Mouse (Mus musculus): ENCODE measurements at regions not wholly inside any gene's neighbourhood (a gene's known extent, or its start where the extent isn't known, plus 50 kb on each side); places are given as distances from the start of the nearest gene placed in this dataset.

- no peak overlapping the region for H3K27ac ChIP-seq (ENCODE audit: insufficient read depth, low read depth)
- in situ Hi-C loops (cut with MboI; ENCODE audit: low pct_ligation_motif_present, low pct_unique_long_range_greater_than_20kb, low sequenced_read_pairs) (no loop called here), dilution Hi-C loops (cut with MboI; ENCODE audit: extremely low pct_ligation_motif_present, extremely low pct_unique_long_range_greater_than_20kb, low sequenced_read_pairs) (no loop called here)
- no peaks in the 10 kb centered on the region for H3K36me3 ChIP-seq (replicated peaks in 1 of 2; ENCODE audit: control insufficient read depth in 1 of 2, insufficient read depth in 1 of 2, low read length in 1 of 2)
- no peak overlapping the region for H3K4me2 ChIP-seq (ENCODE audit: insufficient read depth, low read depth, poor library complexity, severe bottlenecking)
- no peaks in the 10 kb centered on the region for H3K4me1 ChIP-seq (ENCODE audit: control insufficient read depth in 1 of 2, insufficient read depth in 2 of 2)
- no peak overlapping the region for H3K4me3 ChIP-seq (replicated peaks in 1 of 3; ENCODE audit: low read depth in 2 of 3, low read length in 2 of 3, poor library complexity in 1 of 3)
- TF ChIP-seq TBP (conservative IDR thresholded peaks at IDR 0.05; ENCODE audit: low read depth, low read length): no peak
- TF ChIP-seq PAX5 (IDR thresholded peaks at IDR 0.05; ENCODE audit: low read length): no peak
- H3K27me3 ChIP-seq (replicated peaks): no peaks in the 10 kb centered on the region
- no peaks in the 10 kb centered on the region for H3K79me2 ChIP-seq (replicated peaks; ENCODE audit: control insufficient read depth, extremely low read depth, insufficient read depth, poor library complexity, severe bottlenecking)
- DNase-seq (ENCODE audit: extremely low read depth): no peak
- H3K9me3 ChIP-seq (replicated peaks; ENCODE audit: low read length): peaks cover 2% of the 10 kb centered on the region
- H3K9ac ChIP-seq (ENCODE audit: insufficient read depth, low read depth): no peak overlapping the region
Measured at GRCm38 (mm10) chr1:39134521-39134920, 59.0 kb upstream of the Npas2 start.

DNA sequence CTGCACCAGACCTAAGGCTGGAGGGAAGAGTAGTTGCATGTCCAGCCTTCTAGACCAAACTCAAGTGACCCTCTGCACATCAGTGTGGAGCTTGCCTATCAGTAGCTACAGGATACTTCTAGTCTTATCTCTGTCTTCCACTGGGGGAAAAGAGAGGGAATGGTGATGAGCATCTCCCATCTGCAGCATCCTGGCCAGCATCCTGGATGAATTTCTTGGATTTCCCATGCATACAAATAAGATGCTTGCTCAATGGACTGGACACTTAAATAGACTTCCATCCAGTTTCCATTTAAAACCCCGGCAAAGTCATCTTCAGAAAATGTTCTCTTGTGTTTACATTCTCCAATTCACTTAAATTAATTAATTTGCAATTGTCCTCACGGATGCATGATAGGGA lies 50.5 kb upstream of the Npas2 start:
- peaks cover 3 to 12% of the 10 kb centered on the region in 2 experiments for H3K4me1 ChIP-seq (ENCODE audit: control insufficient read depth in 1 of 2, insufficient read depth in 2 of 2)
- no peak overlapping the region for H3K9ac ChIP-seq (ENCODE audit: insufficient read depth, low read depth)
- dilution Hi-C loops (cut with MboI; ENCODE audit: extremely low pct_ligation_motif_present, extremely low pct_unique_long_range_greater_than_20kb, low sequenced_read_pairs) (no loop called here), in situ Hi-C loops (cut with MboI; ENCODE audit: low pct_ligation_motif_present, low pct_unique_long_range_greater_than_20kb, low sequenced_read_pairs) (no loop called here)
- H3K4me2 ChIP-seq (ENCODE audit: insufficient read depth, low read depth, poor library complexity, severe bottlenecking): no peak overlapping the region
- TF ChIP-seq RAD21 (IDR thresholded peaks at IDR 0.05; ENCODE audit: low read depth, low read length): no peak
- TF ChIP-seq POLR2A (IDR thresholded peaks at IDR 0.05; ENCODE audit: low read depth, low read length): no peak
- no peak for TF ChIP-seq UBTF (IDR thresholded peaks at IDR 0.05; ENCODE audit: low read depth, low read length)
- TF ChIP-seq PAX5 (IDR thresholded peaks at IDR 0.05; ENCODE audit: low read length): no peak
- TF ChIP-seq BHLHE40 (IDR thresholded peaks at IDR 0.05; ENCODE audit: low read depth, low read length): no peak
- TF ChIP-seq MAX (IDR thresholded peaks at IDR 0.05; ENCODE audit: low read length): no peak
- TF ChIP-seq GABPA (IDR thresholded peaks at IDR 0.05; ENCODE audit: insufficient replicate concordance, low read depth, low read length): no peak
- TF ChIP-seq USF1 (IDR thresholded peaks at IDR 0.05; ENCODE audit: low read depth, low read length): no peak
- TF ChIP-seq ZMIZ1 (IDR thresholded peaks at IDR 0.05; ENCODE audit: low read depth, low read length): no peak
- TF ChIP-seq ZC3H11A (IDR thresholded peaks at IDR 0.05; ENCODE audit: low read depth, low read length): no peak
- no peak for TF ChIP-seq ELF1 (IDR thresholded peaks at IDR 0.05; ENCODE audit: low read depth, low read length)
- no peak for TF ChIP-seq RCOR1 (conservative IDR thresholded peaks at IDR 0.05; ENCODE audit: low read depth, low read length)
- TF ChIP-seq TCF12 (IDR thresholded peaks at IDR 0.05; ENCODE audit: low read depth, low read length): no peak
- TF ChIP-seq ZNF384 (IDR thresholded peaks at IDR 0.05; ENCODE audit: low read depth, low read length): no peak
- H3K79me2 ChIP-seq (replicated peaks; ENCODE audit: control insufficient read depth, extremely low read depth, insufficient read depth, poor library complexity, severe bottlenecking): no peaks in the 10 kb centered on the region
- DNase-seq (ENCODE audit: extremely low read depth): no peak
- H3K36me3 ChIP-seq (replicated peaks in 1 of 2; ENCODE audit: control insufficient read depth in 1 of 2, insufficient read depth in 1 of 2, low read length in 1 of 2): no peaks in the 10 kb centered on the region
- no peak overlapping the region for H3K27ac ChIP-seq (ENCODE audit: insufficient read depth, low read depth)
- H3K27me3 ChIP-seq (replicated peaks): no peaks in the 10 kb centered on the region
- no peak overlapping the region for H3K4me3 ChIP-seq (replicated peaks in 1 of 3; ENCODE audit: low read depth in 2 of 3, low read length in 2 of 3, poor library complexity in 1 of 3)
- peaks cover 9% of the 10 kb centered on the region for H3K9me3 ChIP-seq (replicated peaks; ENCODE audit: low read length)

DNA sequence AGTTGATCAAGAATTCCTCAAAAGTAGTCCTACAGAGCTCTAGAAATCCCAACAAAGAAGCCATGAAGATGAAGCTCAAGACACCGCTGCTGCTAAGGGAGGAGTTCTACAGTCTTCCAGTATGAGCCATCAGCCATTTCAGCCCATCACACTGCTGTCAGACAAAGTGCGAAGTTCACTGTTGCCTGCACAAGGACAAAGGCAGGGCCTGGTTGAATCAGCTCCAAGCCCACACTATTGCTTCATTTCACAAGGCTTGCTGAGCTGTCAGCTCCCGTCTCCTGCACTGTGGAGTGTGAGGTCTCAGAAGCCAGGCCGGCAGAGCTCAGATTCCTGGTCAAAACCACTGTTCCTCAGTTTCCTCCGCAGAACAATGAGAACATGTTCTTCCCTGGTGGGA lies 49.9 kb upstream of the Npas2 start:
- DNase-seq (ENCODE audit: extremely low read depth): no peak
- no peaks in the 10 kb centered on the region for H3K27me3 ChIP-seq (replicated peaks)
- no peak overlapping the region for H3K9ac ChIP-seq (ENCODE audit: insufficient read depth, low read depth)
- H3K9me3 ChIP-seq (replicated peaks; ENCODE audit: low read length): peaks cover 8% of the 10 kb centered on the region
- no peaks in the 10 kb centered on the region for H3K79me2 ChIP-seq (replicated peaks; ENCODE audit: control insufficient read depth, extremely low read depth, insufficient read depth, poor library complexity, severe bottlenecking)
- no peak overlapping the region for H3K4me2 ChIP-seq (ENCODE audit: insufficient read depth, low read depth, poor library complexity, severe bottlenecking)
- no peak overlapping the region for H3K4me3 ChIP-seq (replicated peaks in 1 of 3; ENCODE audit: low read depth in 2 of 3, low read length in 2 of 3, poor library complexity in 1 of 3)
- in situ Hi-C loops (cut with MboI; ENCODE audit: low pct_ligation_motif_present, low pct_unique_long_range_greater_than_20kb, low sequenced_read_pairs): no loop called here
- peaks cover 3 to 12% of the 10 kb centered on the region in 2 experiments for H3K4me1 ChIP-seq (ENCODE audit: control insufficient read depth in 1 of 2, insufficient read depth in 2 of 2)
- no peak overlapping the region for H3K27ac ChIP-seq (ENCODE audit: insufficient read depth, low read depth)
- no peak for TF ChIP-seq KAT2A (IDR thresholded peaks at IDR 0.05; ENCODE audit: insufficient replicate concordance, low read length)
- TF ChIP-seq MAX (IDR thresholded peaks at IDR 0.05; ENCODE audit: low read length): no peak
- no peaks in the 10 kb centered on the region for H3K36me3 ChIP-seq (replicated peaks in 1 of 2; ENCODE audit: control insufficient read depth in 1 of 2, insufficient read depth in 1 of 2, low read length in 1 of 2)
- dilution Hi-C loops (cut with MboI; ENCODE audit: extremely low pct_ligation_motif_present, extremely low pct_unique_long_range_greater_than_20kb, low sequenced_read_pairs): no loop called here
